Mouse (Mus musculus) layer of hippocampus, adult 2 months (tissue): ENCODE measurements at regions not wholly inside any gene's neighbourhood (a gene's known extent, or its start where the extent isn't known, plus 50 kb on each side); places are given as distances from the start of the nearest gene placed in this dataset.

ENCODE experiments used
- DNase-seq, 2 experiments: peaks; one replicate each; pipeline ENCODE4 v3.0.0; 2022; ENCODE audit warnings: low spot score in 2 of 2
- H3K27ac ChIP-seq: fragments of 200-600 bp; 2 replicates; pipeline ENCODE4 v1.8.1; 2022
- H3K4me3 ChIP-seq: fragments of 200-600 bp; 2 replicates; pipeline ENCODE4 v1.8.1; 2022; ENCODE audit warnings: mild to moderate bottlenecking
- CTCF ChIP-seq: fragments of 200-600 bp; conservative IDR thresholded peaks from 2 replicates; pipeline ENCODE4 v1.8.1; 2022; ENCODE audit warnings: antibody characterized with exemption, mild to moderate bottlenecking, moderate library complexity

DNA sequence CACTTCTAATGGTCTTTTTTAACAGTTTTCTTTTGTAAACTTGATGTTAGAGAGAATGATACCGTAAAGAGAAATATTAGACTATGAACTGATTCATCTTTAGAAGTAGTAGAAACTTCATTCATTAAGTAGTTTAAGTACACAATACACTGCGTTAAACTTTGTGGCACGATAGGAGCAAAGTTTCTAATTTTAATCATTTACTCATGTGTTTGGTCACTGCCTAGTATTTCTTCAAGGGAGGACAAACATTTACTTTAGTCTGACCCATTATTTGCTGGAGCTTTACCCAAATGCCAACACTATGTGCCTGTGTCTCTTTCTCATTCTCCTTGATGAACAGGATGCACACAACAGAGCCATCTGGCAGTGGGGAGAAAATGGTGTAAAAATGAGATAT is 200.6 kb downstream of the Chm start:
- no peak for TF ChIP-seq CTCF
- H3K4me3 ChIP-seq: no peak overlapping the region
- no peak overlapping the region for H3K27ac ChIP-seq
- DNase-seq: no peak

GRCm38 (mm10) chrX:112984073-112984472 is 201.2 kb downstream of the Chm start:
- Histone ChIP-seq H3K4me3 (no peak overlapping the region), H3K27ac (no peak overlapping the region)
- no peak for TF ChIP-seq CTCF
- DNase-seq: no peak

GRCm38 (mm10) chrX:112978583-112978982 is 206.7 kb downstream of the Chm start:
- peak in 1 of 2 experiments; percentile 11 for DNase-seq
- peak; percentile 80 for TF ChIP-seq CTCF
- no peak overlapping the region for H3K27ac ChIP-seq
- no peak overlapping the region for H3K4me3 ChIP-seq

GRCm38 (mm10) chrX:112964093-112964492 is 221.2 kb downstream of the Chm start:
- no peak for TF ChIP-seq CTCF
- no peak overlapping the region for H3K4me3 ChIP-seq
- no peak for DNase-seq
- no peak overlapping the region for H3K27ac ChIP-seq

- DNase-seq: peak in 1 of 2 experiments; percentile 27
- no peak overlapping the region for H3K27ac ChIP-seq
- peak; percentile 76 for TF ChIP-seq CTCF
- H3K4me3 ChIP-seq: no peak overlapping the region
Observed at GRCm38 (mm10) chrX:112949792-112950191, 235.5 kb downstream of the Chm start.

- no peak for DNase-seq
- H3K4me3 ChIP-seq: no peak overlapping the region
- TF ChIP-seq CTCF: no peak
- no peak overlapping the region for H3K27ac ChIP-seq
Observed at GRCm38 (mm10) chrX:112947521-112947920, 237.8 kb downstream of the Chm start.

GRCm38 (mm10) chrX:112925542-112926182 is 227.2 kb upstream of the Pof1b start:
- Histone ChIP-seq H3K27ac (no peak overlapping the region), H3K4me3 (no peak overlapping the region)
- no peak for TF ChIP-seq CTCF
- DNase-seq: no peak

DNA sequence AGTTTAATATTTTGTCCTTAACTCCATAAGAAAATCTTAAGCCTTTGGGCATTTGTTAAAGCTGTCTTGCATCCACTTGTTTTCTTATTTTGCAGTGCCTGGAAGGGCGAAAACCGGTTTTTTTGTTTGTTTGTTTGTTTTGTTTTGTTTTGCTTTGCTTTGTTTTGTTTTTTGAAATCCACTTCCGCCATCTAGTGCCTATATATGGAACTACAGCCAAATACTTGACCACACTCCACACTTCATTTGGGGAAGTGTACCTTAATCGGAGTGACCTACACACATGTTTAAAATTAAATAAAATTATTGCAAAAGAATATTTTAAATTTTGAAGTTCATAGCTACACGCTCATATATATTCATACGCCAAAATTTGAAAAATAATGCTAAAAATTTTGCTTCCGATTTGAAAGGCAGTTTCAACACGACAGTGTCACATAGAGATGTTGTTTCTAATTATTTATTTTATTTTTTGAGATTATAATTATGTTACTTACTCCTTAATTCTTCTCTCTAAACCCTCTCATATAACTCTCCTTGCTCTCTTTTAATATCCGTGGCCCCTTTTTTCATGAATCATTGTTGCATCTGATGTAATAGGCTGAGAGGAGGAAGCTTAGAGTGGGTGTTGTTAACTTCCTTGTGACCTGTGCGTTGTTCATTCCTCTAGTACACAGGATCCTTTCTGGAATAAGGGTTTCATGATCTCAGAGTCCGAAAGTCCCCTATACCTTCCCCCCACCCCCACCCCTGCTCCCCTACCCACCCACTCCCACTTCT is 205.4 kb upstream of the Pof1b start:
- no peak overlapping the region for H3K4me3 ChIP-seq
- H3K27ac ChIP-seq: no peak overlapping the region
- peak; percentile 83 for TF ChIP-seq CTCF
- DNase-seq: no peak

DNA sequence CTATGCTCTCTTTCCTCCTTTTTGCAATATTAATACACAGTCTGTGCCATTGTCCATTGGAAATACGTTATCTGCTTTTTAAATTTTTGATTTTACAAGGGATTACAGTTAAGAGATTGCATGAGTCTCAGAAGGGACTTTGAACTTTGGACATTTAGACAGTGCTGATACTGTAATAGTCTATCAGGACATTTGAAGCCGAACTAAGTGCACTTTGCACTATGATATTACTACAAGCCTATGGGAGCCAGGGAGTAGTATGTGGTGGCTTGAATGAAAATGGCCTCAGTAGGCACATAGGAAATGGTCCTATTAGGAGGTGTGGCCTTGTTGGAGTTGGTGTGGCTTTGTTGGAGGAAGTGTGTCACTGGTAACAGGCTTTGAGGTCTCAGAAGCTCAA is 188.1 kb upstream of the Pof1b start:
- H3K27ac ChIP-seq: no peak overlapping the region
- DNase-seq: no peak
- TF ChIP-seq CTCF: no peak
- no peak overlapping the region for H3K4me3 ChIP-seq
